Mouse (Mus musculus) neutrophil, adult 59 days (primary cell): ENCODE measurements around the gene Psmd4. TPM values are rescaled to one million over a fixed set of nuclear protein-coding genes. Genes with fewer than 3 reads are reported as not detected.

Experiments used
- total RNA-seq, 2 experiments: library from RNA; stranded (reverse); gene quantifications; 1 replicate in 1 of 2; 2 replicates in 1 of 2; pipeline ENCODE4 v1.2.4; 2023

The Psmd4 gene
- total RNA-seq = 10 to 100 TPM; 87.5 to 94.1 TPM

DNA sequence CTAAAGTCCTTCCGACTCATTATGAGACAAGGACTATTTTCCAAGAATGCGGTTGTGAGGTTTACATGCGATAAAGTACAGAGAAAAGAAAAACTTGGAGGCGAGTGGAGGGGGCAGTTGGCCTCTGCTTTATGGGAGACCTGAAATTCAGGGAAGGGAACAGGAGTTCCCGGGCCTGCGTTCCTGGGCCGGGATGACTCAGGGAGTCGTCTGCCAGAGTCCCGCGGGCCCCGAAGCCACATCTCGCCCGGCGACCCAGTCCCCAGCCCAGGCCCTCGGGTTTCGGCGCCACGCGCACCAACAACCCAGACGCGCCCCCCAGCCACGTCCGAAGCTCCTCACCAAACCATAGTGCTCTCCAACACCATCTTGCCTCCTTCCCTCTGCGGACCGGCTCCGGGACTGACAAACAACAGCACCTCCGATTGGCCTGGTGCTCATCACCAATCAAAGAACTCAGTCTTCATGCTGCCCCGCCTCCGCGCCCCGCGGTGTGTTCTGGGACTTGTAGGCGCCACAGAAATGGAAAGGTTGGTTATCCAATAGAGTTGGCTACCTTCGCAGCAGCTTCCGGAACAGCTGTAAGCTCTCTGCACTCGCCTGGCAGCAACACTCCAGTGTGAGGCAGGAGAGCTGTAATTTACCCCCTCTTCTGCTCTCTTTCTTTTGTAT, at the start of gene Psmd4:
TSS of gene Psmd4 (minus strand) at position 449 of the 672 bp plus-strand sequence.

DNA sequence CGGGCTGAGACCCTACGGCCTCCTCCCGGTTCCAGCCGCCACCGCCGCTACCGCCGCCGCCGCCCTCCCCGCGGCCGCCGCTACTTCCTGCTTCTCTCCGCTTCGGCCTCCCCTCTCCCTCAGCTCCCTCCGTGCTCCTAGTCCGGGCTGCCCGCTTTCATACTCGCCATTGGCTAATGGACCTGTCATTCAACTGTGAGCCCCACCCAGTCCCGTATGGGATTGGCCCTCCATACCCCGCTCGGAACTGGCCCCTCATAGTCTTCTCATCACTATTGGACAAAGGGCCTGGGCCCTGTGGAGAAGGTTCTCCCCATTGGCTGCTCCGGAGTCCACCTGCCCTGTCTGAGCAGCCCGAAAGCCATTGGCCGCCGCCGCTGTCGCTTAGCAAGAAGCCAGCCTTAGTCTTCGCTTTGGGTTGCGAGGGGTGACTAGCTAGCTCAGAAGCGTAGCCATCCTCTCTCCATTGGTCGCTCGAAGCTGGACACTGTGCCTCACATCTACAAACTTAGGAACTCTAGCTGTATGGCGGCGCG, 27.0 kb downstream of the Psmd4 start, which contains the start of gene Zfp687:
TSS of gene Zfp687 (minus strand) at position 112 of the 536 bp plus-strand sequence.

Other genes starting within 250 kb of the Psmd4 start
- gene Pogz, start 205.0 kb downstream of the Psmd4 start, total RNA-seq = 10 to 100 TPM; 23.5 to 28.4 TPM
- gene Psmb4, start 155.7 kb downstream of the Psmd4 start, total RNA-seq = 100 to 1,000 TPM; 191 to 202 TPM
- gene Selenbp1, start 109.6 kb downstream of the Psmd4 start, total RNA-seq = 10 to 100 TPM; 21.7 to 22.7 TPM
- gene Rfx5, start 88.5 kb downstream of the Psmd4 start, total RNA-seq = 10 to 100 TPM; 18.2 to 18.3 TPM
- gene Pi4kb, start 67.9 kb downstream of the Psmd4 start, total RNA-seq = 10 to 100 TPM; 35.3 to 38.0 TPM
- gene Zfp687, start 27.2 kb downstream of the Psmd4 start, total RNA-seq = 10 to 100 TPM; 52.3 to 57.1 TPM
- gene Pip5k1a, start 64.3 kb upstream of the Psmd4 start, total RNA-seq = 10 to 100 TPM; 24.1 to 25.7 TPM
- gene Vps72, start 68.4 kb upstream of the Psmd4 start, total RNA-seq = 10 to 100 TPM; 31.7 to 35.6 TPM
- 1 to 10 TPM in 1 of 2 experiments, under 1 TPM in 1; 0.91 to 1.3 TPM for gene Tmod4, start 81.9 kb upstream of the Psmd4 start, total RNA-seq
- 10 to 100 TPM; 40.4 to 48.0 TPM for gene Scnm1, start 91.4 kb upstream of the Psmd4 start, total RNA-seq
- gene Lysmd1, start 91.5 kb upstream of the Psmd4 start, total RNA-seq = 1 to 10 TPM; 2.0 to 2.4 TPM
- 10 to 100 TPM; 91.8 to 96.8 TPM for gene Tnfaip8l2, start 99.7 kb upstream of the Psmd4 start, total RNA-seq
- gene Sema6c, start 117.8 kb upstream of the Psmd4 start, total RNA-seq = under 1 TPM; 0.26 to 0.33 TPM
- gene Gabpb2, start 175.3 kb upstream of the Psmd4 start, total RNA-seq = 10 to 100 TPM; 39.2 to 39.9 TPM
- gene Cdc42se1, start 186.1 kb upstream of the Psmd4 start, total RNA-seq = 100 to 1,000 TPM; 255 TPM
- 1 to 10 TPM; 1.1 to 2.4 TPM for gene Mllt11, start 189.6 kb upstream of the Psmd4 start, total RNA-seq
- gene Gm128, start 199.0 kb upstream of the Psmd4 start, total RNA-seq = under 1 TPM; 0.20 to 0.36 TPM
- gene Bnipl, start 208.6 kb upstream of the Psmd4 start, total RNA-seq = not detected
- 100 to 1,000 TPM; 157 to 168 TPM for gene Mindy1, start 238.7 kb upstream of the Psmd4 start, total RNA-seq
- 10 to 100 TPM; 21.7 to 23.4 TPM for gene Prune1, start 239.5 kb upstream of the Psmd4 start, total RNA-seq